Mouse (Mus musculus) ES-E14 (cell line): ENCODE data around the gene Bmp10.

Experiments
- HCFC1 ChIP-seq: IDR thresholded peaks from 2 replicates; pipeline ENCODE4 v1.6.1; 2012; ENCODE audit warnings: low read length, inconsistent platforms, borderline replicate concordance; ENCODE audit not compliant: insufficient read depth
- MAFK ChIP-seq: IDR thresholded peaks from 2 replicates; pipeline ENCODE4 v1.6.1; 2014; ENCODE audit warnings: mild to moderate bottlenecking, low read depth, low read length, inconsistent platforms; ENCODE audit not compliant: insufficient read depth
- ZNF384 ChIP-seq: IDR thresholded peaks from 2 replicates; pipeline ENCODE4 v1.6.1; 2012; ENCODE audit warnings: low read depth, low read length, inconsistent platforms

GRCm38 (mm10) chr6:87436745-87437144 lies 8.0 kb downstream of the Bmp10 start:
- TF ChIP-seq ZNF384 (no peak), MAFK (no peak), HCFC1 (no peak)
